Mouse (Mus musculus) testis, adult 2 months (tissue): ENCODE results near the gene Bcar3.

ENCODE experiments used
- CTCF ChIP-seq: fragments of 200-500 bp; IDR thresholded peaks from 2 replicates; pipeline ENCODE4 v1.5.1; 2012; ENCODE audit warnings: low read depth, mild to moderate bottlenecking, inconsistent platforms, low read length, moderate library complexity; ENCODE audit not compliant: control insufficient read depth, insufficient read depth, insufficient replicate concordance
- POLR2A ChIP-seq: fragments of 200-500 bp; IDR thresholded peaks from 2 replicates; pipeline ENCODE4 v1.6.1; 2012; ENCODE audit warnings: low read depth, mild to moderate bottlenecking, inconsistent platforms, low read length, moderate library complexity; ENCODE audit not compliant: control insufficient read depth

DNA sequence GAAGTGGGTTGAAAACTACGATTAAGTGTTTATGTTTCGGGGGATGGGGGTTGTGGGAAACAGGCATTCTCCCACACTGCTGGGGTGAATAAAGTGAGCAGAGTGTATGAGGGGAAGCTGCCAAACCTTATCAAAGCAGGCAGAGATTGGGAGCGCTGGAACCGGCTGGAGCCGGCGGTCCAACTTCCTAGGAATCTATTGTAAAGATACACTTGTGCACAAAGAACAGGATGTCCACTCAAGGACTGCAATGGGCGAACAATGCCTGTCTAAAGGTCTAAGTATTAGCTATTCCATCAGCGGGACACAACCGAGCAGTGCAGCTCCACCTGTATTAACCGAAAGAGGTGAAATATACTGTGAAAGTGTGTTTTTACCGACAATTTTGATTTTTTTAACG is 2.1 kb upstream of the Bcar3 start:
- TF ChIP-seq CTCF (no peak), POLR2A (no peak)
